Mouse (Mus musculus): ENCODE results near the gene Cd200r4.

- TF ChIP-seq POLR2A (IDR thresholded peaks at IDR 0.05; ENCODE audit: extremely low read depth, insufficient read depth, low read length) (no peak), CTCF (IDR thresholded peaks at IDR 0.05; ENCODE audit: low read depth, low read length) (no peak)
Measured at GRCm38 (mm10) chr16:44875178-44875577, 63.6 kb downstream of the Cd200r4 start.
